Mouse (Mus musculus) forebrain, postnatal 0 days (tissue): ENCODE data around the gene Cacng2. TPM values are rescaled to one million over a fixed set of nuclear protein-coding genes. Genes with fewer than 3 reads are reported as not detected.

Experiments
- ATAC-seq: fragments of 200-750 bp; cut with Nextera tagmentation; 2 replicates; pipeline ENCODE4 v1.8.0; 2017; ENCODE audit warnings: mild to moderate bottlenecking, moderate library complexity
- DNase-seq: peaks from one replicate; pipeline ENCODE4 v3.0.0-alpha.2; 2015
- H3K27ac ChIP-seq: fragments of 300-500 bp; sonication (generic); 2 replicates; pipeline ENCODE4 v1.5.1; 2014; ENCODE audit warnings: low read depth, mild to moderate bottlenecking, antibody characterized with exemption, low read length, moderate library complexity, mixed read lengths
- H3K27me3 ChIP-seq: fragments of 300-500 bp; sonication (generic); 2 replicates; pipeline ENCODE4 v1.6.1; 2014; ENCODE audit warnings: mild to moderate bottlenecking, low read length, mixed read lengths; ENCODE audit not compliant: insufficient read depth
- H3K36me3 ChIP-seq: fragments of 300-500 bp; sonication (generic); 2 replicates; pipeline ENCODE4 v1.6.1; 2014; ENCODE audit warnings: mild to moderate bottlenecking, moderate library complexity; ENCODE audit not compliant: insufficient read depth
- H3K4me1 ChIP-seq: fragments of 300-500 bp; sonication (generic); 2 replicates; pipeline ENCODE4 v1.6.1; 2014; ENCODE audit warnings: antibody characterized with exemption; ENCODE audit not compliant: insufficient read depth
- H3K4me2 ChIP-seq: fragments of 300-500 bp; sonication (generic); 2 replicates; pipeline ENCODE4 v1.6.1; 2014; ENCODE audit warnings: low read depth, mild to moderate bottlenecking, moderate library complexity
- H3K4me3 ChIP-seq: fragments of 300-500 bp; sonication (generic); 2 replicates; pipeline ENCODE4 v1.5.1; 2014; ENCODE audit warnings: low read depth, low read length, mixed read lengths
- H3K9ac ChIP-seq: fragments of 300-500 bp; sonication (generic); 2 replicates; pipeline ENCODE4 v1.6.1; 2014; ENCODE audit warnings: mild to moderate bottlenecking
- H3K9me3 ChIP-seq: fragments of 300-500 bp; sonication (generic); 2 replicates; pipeline ENCODE4 v1.6.1; 2016; ENCODE audit warnings: low read length
- CTCF ChIP-seq: sonication (generic); IDR thresholded peaks from 2 replicates; pipeline ENCODE4 v1.5.1; 2016; ENCODE audit warnings: antibody characterized with exemption, control low read depth, low read depth
- WGBS: fragments of 180-500 bp; shearing (Covaris S2); extraction: QIAGEN DNeasy Blood & Tissue Kit; methylation state at CpG from one replicate; pipeline ENCODE4 v1.1.7; 2014; 5-methylcytosine and 5-hydroxymethylcytosine counted together
- polyA plus RNA-seq: library from polyadenylated mRNA; unstranded; fragments of >200 nt; fragmentation: Nextera tagmentation; extraction: Ambion mirVana; gene quantifications from 2 replicates; pipeline ENCODE4 v1.2.1, GENCODE M21; 2015
- total RNA-seq: library from RNA; depleted of rRNA; stranded (reverse); fragments of >200 nt; gene quantifications from 2 replicates; pipeline ENCODE4 v1.2.3, GENCODE M21; 2014

The Cacng2 gene
- total and polyA plus RNA-seq, 2 experiments from 2014 or later: 10.1 to 13.6 TPM

DNA sequence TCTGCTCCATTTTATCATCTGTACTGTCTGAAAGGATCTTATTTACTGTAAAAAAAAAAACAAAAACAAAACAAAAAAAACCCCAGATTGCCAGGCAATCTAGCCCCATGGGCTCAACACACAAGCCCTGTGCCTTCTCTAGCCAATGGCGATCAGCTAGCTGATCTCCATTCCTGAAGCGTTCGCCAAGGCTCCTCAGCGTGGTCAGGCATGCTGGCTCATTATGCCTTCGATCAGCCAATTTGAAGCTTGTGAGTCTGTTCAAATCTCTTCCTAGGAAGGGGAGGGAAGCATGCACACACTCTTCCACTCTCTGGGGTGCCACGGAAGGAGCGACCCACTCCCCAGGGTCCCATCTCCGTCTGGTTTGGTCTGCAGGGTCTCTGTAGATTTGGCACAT lies 37.5 kb upstream of the Cacng2 start:
- no peak overlapping the region for H3K4me2 ChIP-seq
- H3K36me3 ChIP-seq: no peaks in the 10 kb centered on the region
- no peaks in the 10 kb centered on the region for H3K4me1 ChIP-seq
- WGBS: 67% methylated on average over 8 of the region's 8 CpGs
- H3K27me3 ChIP-seq: no peaks in the 10 kb centered on the region
- H3K9me3 ChIP-seq: no peaks in the 10 kb centered on the region
- no peak overlapping the region for H3K9ac ChIP-seq
- no peak for TF ChIP-seq CTCF
- no peak overlapping the region for H3K4me3 ChIP-seq
- DNase-seq (no peak), ATAC-seq (no peak)
- H3K27ac ChIP-seq: no peak overlapping the region

- Histone ChIP-seq H3K36me3 (no peaks in the 10 kb centered on the region), H3K4me1 (no peaks in the 10 kb centered on the region), H3K9me3 (no peaks in the 10 kb centered on the region), H3K27ac (no peak overlapping the region), H3K9ac (no peak overlapping the region), H3K27me3 (no peaks in the 10 kb centered on the region), H3K4me3 (no peak overlapping the region), H3K4me2 (no peak overlapping the region)
- 90% methylated on average over 6 of the region's 6 CpGs for WGBS
- TF ChIP-seq CTCF: no peak
- ATAC-seq (no peak), DNase-seq (no peak)
These were observed 35.6 kb upstream of the Cacng2 start for GRCm38 (mm10) chr15:78155421-78155820.

DNA sequence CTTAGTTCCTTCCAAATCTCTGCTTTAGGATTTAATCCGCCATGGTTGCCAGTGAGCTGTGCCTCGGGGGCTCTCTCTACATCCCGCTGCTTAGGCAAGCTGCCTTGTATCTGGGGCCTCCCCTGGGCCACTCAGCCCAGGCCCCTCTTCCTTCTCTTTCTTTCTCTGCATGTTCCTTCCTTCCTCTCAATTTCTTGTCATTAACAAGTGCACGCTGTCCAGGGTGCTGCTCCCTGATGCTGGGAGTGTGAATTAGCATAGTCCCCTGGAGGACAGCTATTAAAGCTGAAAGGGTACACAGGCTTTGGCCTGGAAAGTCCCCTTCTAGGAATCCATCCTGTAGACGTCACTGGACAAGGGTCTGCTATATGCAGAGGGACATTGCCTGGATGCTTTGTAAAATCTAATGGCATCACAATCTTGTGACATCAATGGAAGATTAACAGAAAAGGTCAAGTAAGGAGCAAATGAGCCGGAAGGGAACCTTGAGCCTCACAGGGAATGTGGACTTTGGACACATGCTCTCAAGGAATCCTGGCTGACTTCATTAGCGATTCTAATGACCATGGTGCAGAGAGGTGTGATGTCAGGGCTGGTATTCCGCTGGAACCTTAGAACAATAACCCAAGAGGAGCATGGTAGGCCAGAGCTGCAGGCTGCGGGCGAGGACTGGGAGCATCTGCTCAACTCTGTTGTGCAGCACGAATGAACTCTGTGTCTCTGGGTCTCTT lies 33.4 kb upstream of the Cacng2 start:
- Histone ChIP-seq H3K27ac (no peak overlapping the region), H3K4me2 (no peak overlapping the region), H3K4me1 (no peaks in the 10 kb centered on the region), H3K9ac (no peak overlapping the region), H3K27me3 (no peaks in the 10 kb centered on the region), H3K36me3 (no peaks in the 10 kb centered on the region), H3K4me3 (no peak overlapping the region), H3K9me3 (no peaks in the 10 kb centered on the region)
- ATAC-seq (no peak), DNase-seq (no peak)
- no peak for TF ChIP-seq CTCF
- 44% methylated on average over 11 of the region's 11 CpGs for WGBS

DNA sequence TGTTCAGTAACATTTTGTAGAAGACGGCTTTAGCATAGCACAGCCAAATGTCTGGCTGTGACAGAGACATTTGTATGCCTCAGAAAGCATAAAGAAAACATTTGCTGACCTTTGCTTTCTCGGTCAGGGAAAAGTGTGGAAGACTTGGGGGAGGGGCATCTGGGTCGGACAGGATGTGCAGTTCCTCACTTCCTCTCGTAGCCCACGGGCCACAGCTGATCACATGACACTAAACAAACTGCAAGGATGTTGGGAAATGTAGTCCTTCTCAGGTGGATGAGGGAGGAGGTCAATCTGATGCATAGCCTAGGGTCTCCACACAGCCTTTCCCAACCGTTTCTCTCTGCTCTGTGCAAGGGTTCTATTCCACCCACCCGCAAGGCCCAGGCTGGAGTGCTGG lies 28.7 kb upstream of the Cacng2 start:
- TF ChIP-seq CTCF: no peak
- Histone ChIP-seq H3K4me3 (no peak overlapping the region), H3K27ac (no peak overlapping the region), H3K9me3 (no peaks in the 10 kb centered on the region), H3K9ac (no peak overlapping the region), H3K4me2 (no peak overlapping the region), H3K4me1 (no peaks in the 10 kb centered on the region), H3K27me3 (no peaks in the 10 kb centered on the region), H3K36me3 (no peaks in the 10 kb centered on the region)
- ATAC-seq (no peak), DNase-seq (no peak)
- WGBS: 79% methylated on average over 7 of the region's 7 CpGs

DNA sequence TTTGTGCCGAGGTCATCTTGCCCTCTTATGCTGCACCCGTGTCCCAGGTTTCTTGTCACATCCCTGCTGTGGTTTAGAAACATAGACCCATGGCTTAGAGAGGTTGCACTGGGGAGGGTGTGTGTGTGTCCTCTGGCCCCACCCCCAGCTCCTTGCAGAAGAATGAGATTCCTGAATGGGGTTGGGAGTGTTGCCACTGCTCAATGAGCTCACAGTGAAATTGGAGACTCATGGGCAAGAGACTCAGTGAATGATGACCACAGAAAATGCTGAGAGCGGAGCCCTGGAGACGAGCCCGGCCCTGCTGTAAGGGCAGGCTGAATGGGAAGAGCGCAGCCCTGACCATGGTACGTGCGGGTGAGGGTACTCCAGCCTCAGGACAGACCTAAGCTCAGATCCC lies 20.4 kb upstream of the Cacng2 start:
- 55% methylated on average over 8 of the region's 8 CpGs for WGBS
- no peak for ATAC-seq

DNA sequence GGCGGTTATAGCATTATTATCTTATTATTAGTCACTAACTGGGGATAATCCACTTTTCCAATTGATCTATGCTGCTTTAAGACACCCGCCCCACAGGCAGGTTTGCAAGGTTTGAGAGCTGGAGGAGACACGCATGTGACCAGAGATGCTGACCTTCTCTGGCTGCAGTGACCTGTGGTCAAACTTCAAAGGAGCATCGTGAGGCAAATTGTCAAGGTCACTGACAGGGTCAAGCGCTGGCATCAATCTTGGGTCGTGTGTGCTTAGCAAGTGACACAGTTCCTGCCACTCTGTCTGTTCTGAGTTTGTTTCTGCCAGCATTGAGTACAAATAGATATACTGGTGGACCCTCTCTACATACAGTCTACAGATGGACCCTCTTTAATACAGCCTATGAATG lies 14.8 kb upstream of the Cacng2 start:
- WGBS: 61% methylated on average over 6 of the region's 6 CpGs
- Histone ChIP-seq H3K36me3 (no peaks in the 10 kb centered on the region), H3K27me3 (no peaks in the 10 kb centered on the region), H3K9ac (no peak overlapping the region), H3K4me3 (no peak overlapping the region), H3K27ac (no peak overlapping the region), H3K9me3 (no peaks in the 10 kb centered on the region), H3K4me1 (no peaks in the 10 kb centered on the region), H3K4me2 (no peak overlapping the region)
- ATAC-seq: no peak
- no peak for DNase-seq
- no peak for TF ChIP-seq CTCF

More for the DNA sequence above, 20.4 kb upstream of the Cacng2 start:
- Histone ChIP-seq H3K36me3 (no peaks in the 10 kb centered on the region), H3K4me1 (no peaks in the 10 kb centered on the region), H3K27ac (no peak overlapping the region), H3K9me3 (no peaks in the 10 kb centered on the region), H3K4me3 (no peak overlapping the region), H3K4me2 (no peak overlapping the region), H3K9ac (no peak overlapping the region), H3K27me3 (no peaks in the 10 kb centered on the region)
- DNase-seq: no peak
- no peak for TF ChIP-seq CTCF

- 24% methylated on average over 2 of the region's 2 CpGs for WGBS
These were observed 13.6 kb upstream of the Cacng2 start for GRCm38 (mm10) chr15:78133389-78133788.

More at GRCm38 (mm10) chr15:78133389-78133788, 13.6 kb upstream of the Cacng2 start:
- no peak for TF ChIP-seq CTCF
- Histone ChIP-seq H3K9me3 (no peaks in the 10 kb centered on the region), H3K4me1 (no peaks in the 10 kb centered on the region), H3K9ac (no peak overlapping the region), H3K27ac (no peak overlapping the region), H3K27me3 (no peaks in the 10 kb centered on the region), H3K4me3 (no peak overlapping the region), H3K4me2 (no peak overlapping the region), H3K36me3 (no peaks in the 10 kb centered on the region)
- ATAC-seq: no peak
- no peak for DNase-seq
